Mouse (Mus musculus) forebrain, embryonic 11.5 days (tissue): Measurements from ENCODE around the gene Tbck. TPM values are rescaled to one million over a fixed set of nuclear protein-coding genes. Genes with fewer than 3 reads are reported as not detected.

Experiments used
- ATAC-seq: fragments of 200-750 bp; cut with Nextera tagmentation; replicated peaks from 2 replicates; pipeline ENCODE4 v1.8.0; 2017; ENCODE audit warnings: moderate TSS enrichment; ENCODE audit not compliant: low FRiP score
- DNase-seq: peaks from one replicate; pipeline ENCODE4 v3.0.0-alpha.2; 2017; ENCODE audit warnings: low spot score
- H3K27ac ChIP-seq: fragments of 300-500 bp; sonication (generic); 2 replicates; pipeline ENCODE4 v1.5.1; 2014; ENCODE audit warnings: low read depth, low read length
- H3K27me3 ChIP-seq: fragments of 300-500 bp; sonication (generic); 2 replicates; pipeline ENCODE4 v1.6.1; 2014; ENCODE audit warnings: mild to moderate bottlenecking, low read length, mixed read lengths; ENCODE audit not compliant: control insufficient read depth, insufficient read depth
- H3K36me3 ChIP-seq: fragments of 300-500 bp; sonication (generic); 2 replicates; pipeline ENCODE4 v1.6.1; 2014; ENCODE audit warnings: mild to moderate bottlenecking, low read length, moderate library complexity, mixed read lengths; ENCODE audit not compliant: control insufficient read depth, insufficient read depth
- H3K4me1 ChIP-seq: fragments of 300-500 bp; sonication (generic); replicated peaks from 2 replicates; pipeline ENCODE4 v1.6.1; 2014; ENCODE audit warnings: low read length, mixed read lengths; ENCODE audit not compliant: control insufficient read depth, insufficient read depth
- H3K4me2 ChIP-seq: fragments of 300-500 bp; sonication (generic); 2 replicates; pipeline ENCODE4 v1.6.1; 2014; ENCODE audit warnings: low read depth, mild to moderate bottlenecking, low read length, moderate library complexity, mixed read lengths; ENCODE audit not compliant: severe bottlenecking
- H3K4me3 ChIP-seq: fragments of 300-500 bp; sonication (generic); 2 replicates; pipeline ENCODE4 v1.5.1; 2014; ENCODE audit warnings: low read depth, low read length
- H3K9ac ChIP-seq: fragments of 300-500 bp; sonication (generic); 2 replicates; pipeline ENCODE4 v1.6.1; 2014; ENCODE audit warnings: low read length
- H3K9me3 ChIP-seq: fragments of 300-500 bp; sonication (generic); 2 replicates; pipeline ENCODE4 v1.6.1; 2016; ENCODE audit warnings: low read length, mixed read lengths; ENCODE audit not compliant: control insufficient read depth
- WGBS: fragments of 180-500 bp; shearing (Covaris S2); extraction: QIAGEN DNeasy Blood & Tissue Kit; methylation state at CpG from one replicate; pipeline ENCODE4 v1.1.7; 2014; 5-methylcytosine and 5-hydroxymethylcytosine counted together
- polyA plus RNA-seq: library from polyadenylated mRNA; unstranded; fragments of >200 nt; fragmentation: Nextera tagmentation; extraction: Ambion mirVana; gene quantifications from 2 replicates; pipeline ENCODE4 v1.2.1, GENCODE M21; 2014

The Tbck gene
- polyA plus RNA-seq, 1 experiment from 2014 or later, result 25.5 TPM

- Histone ChIP-seq H3K27ac (no peak overlapping the region), H3K4me1 (no peaks in the 10 kb centered on the region), H3K36me3 (no peaks in the 10 kb centered on the region), H3K9ac (no peak overlapping the region), H3K9me3 (no peaks in the 10 kb centered on the region), H3K4me2 (no peak overlapping the region), H3K4me3 (no peak overlapping the region), H3K27me3 (no peaks in the 10 kb centered on the region)
- no peak for DNase-seq
- 68% methylated on average over 6 of the region's 6 CpGs for WGBS
- ATAC-seq, result no peak
These were observed 189.3 kb downstream of the Tbck start for GRCm38 (mm10) chr3:132873251-132873650.

- no peak overlapping the region for H3K4me2 ChIP-seq
- no peaks in the 10 kb centered on the region for H3K9me3 ChIP-seq
- H3K9ac ChIP-seq, result no peak overlapping the region
- H3K27ac ChIP-seq, result no peak overlapping the region
- WGBS, result 45% methylated on average over 14 of the region's 14 CpGs
- no peak for DNase-seq
- H3K36me3 ChIP-seq, result no peaks in the 10 kb centered on the region
- no peaks in the 10 kb centered on the region; the same call in 1 of the 2 replicates for H3K4me1 ChIP-seq
- H3K4me3 ChIP-seq, result no peak overlapping the region
- 0 out of 2 replicates have a peak, but pooled peaks have one; percentile 10 for ATAC-seq
- no peaks in the 10 kb centered on the region for H3K27me3 ChIP-seq
These were observed 192.2 kb downstream of the Tbck start for GRCm38 (mm10) chr3:132876011-132876708.

- no peak overlapping the region for H3K27ac ChIP-seq
- H3K4me3 ChIP-seq, result no peak overlapping the region
- no peaks in the 10 kb centered on the region for H3K36me3 ChIP-seq
- no peak overlapping the region for H3K9ac ChIP-seq
- no peaks in the 10 kb centered on the region for H3K9me3 ChIP-seq
- ATAC-seq (no peak), DNase-seq (no peak)
- no peaks in the 10 kb centered on the region for H3K27me3 ChIP-seq
- H3K4me2 ChIP-seq, result no peak overlapping the region
- WGBS, result 63% methylated on average over 10 of the region's 10 CpGs
- no peaks in the 10 kb centered on the region; the same call in 1 of the 2 replicates for H3K4me1 ChIP-seq
These were observed 193.2 kb downstream of the Tbck start for GRCm38 (mm10) chr3:132876933-132877676.

- Histone ChIP-seq H3K4me3 (no peak overlapping the region), H3K4me2 (no peak overlapping the region), H3K27me3 (no peaks in the 10 kb centered on the region), H3K36me3 (no peaks in the 10 kb centered on the region), H3K4me1 (no peaks in the 10 kb centered on the region; the same call in 1 of the 2 replicates), H3K9ac (no peak overlapping the region), H3K9me3 (no peaks in the 10 kb centered on the region), H3K27ac (no peak overlapping the region)
- no peak for DNase-seq
- ATAC-seq, result no peak
- WGBS, result 81% methylated on average over 3 of the region's 3 CpGs
These were observed 196.4 kb downstream of the Tbck start for GRCm38 (mm10) chr3:132880361-132880760.

GRCm38 (mm10) chr3:132880826-132881225 lies 196.9 kb downstream of the Tbck start:
- Histone ChIP-seq H3K4me1 (no peaks in the 10 kb centered on the region; the same call in 1 of the 2 replicates), H3K4me3 (no peak overlapping the region), H3K36me3 (no peaks in the 10 kb centered on the region), H3K9ac (no peak overlapping the region), H3K27ac (no peak overlapping the region), H3K9me3 (no peaks in the 10 kb centered on the region), H3K4me2 (no peak overlapping the region), H3K27me3 (no peaks in the 10 kb centered on the region)
- ATAC-seq (no peak), DNase-seq (no peak)
- WGBS, result 78% methylated on average over 9 of the region's 9 CpGs

GRCm38 (mm10) chr3:132883256-132883655 lies 199.3 kb downstream of the Tbck start:
- no peak for ATAC-seq
- Histone ChIP-seq H3K4me2 (no peak overlapping the region), H3K27ac (no peak overlapping the region), H3K9ac (no peak overlapping the region), H3K36me3 (no peaks in the 10 kb centered on the region), H3K9me3 (no peaks in the 10 kb centered on the region), H3K4me3 (no peak overlapping the region), H3K27me3 (no peaks in the 10 kb centered on the region), H3K4me1 (no peaks in the 10 kb centered on the region; the same call in 1 of the 2 replicates)
- DNase-seq, result no peak
- WGBS, result 88% methylated on average over 9 of the region's 9 CpGs

GRCm38 (mm10) chr3:132884459-132884858 lies 200.5 kb downstream of the Tbck start:
- WGBS, result 88% methylated on average over 10 of the region's 10 CpGs
- H3K4me2 ChIP-seq, result no peak overlapping the region
- ATAC-seq (no peak), DNase-seq (no peak)
- H3K27me3 ChIP-seq, result no peaks in the 10 kb centered on the region
- H3K9me3 ChIP-seq, result no peaks in the 10 kb centered on the region
- H3K9ac ChIP-seq, result no peak overlapping the region
- no peak overlapping the region for H3K27ac ChIP-seq
- H3K36me3 ChIP-seq, result no peaks in the 10 kb centered on the region
- H3K4me3 ChIP-seq, result no peak overlapping the region
- no peaks in the 10 kb centered on the region; the same call in 1 of the 2 replicates for H3K4me1 ChIP-seq

GRCm38 (mm10) chr3:132886419-132887050 lies 202.6 kb downstream of the Tbck start:
- 87% methylated on average over 6 of the region's 6 CpGs for WGBS
- Histone ChIP-seq H3K9ac (no peak overlapping the region), H3K4me2 (no peak overlapping the region), H3K36me3 (no peaks in the 10 kb centered on the region), H3K27me3 (no peaks in the 10 kb centered on the region), H3K9me3 (no peaks in the 10 kb centered on the region), H3K4me3 (no peak overlapping the region), H3K27ac (no peak overlapping the region), H3K4me1 (no peaks in the 10 kb centered on the region)
- ATAC-seq (no peak), DNase-seq (no peak)
